Mouse (Mus musculus) erythroblast, embryonic 14.5 days (primary cell): ENCODE data around the gene Ryr1. TPM values are rescaled to one million over a fixed set of nuclear protein-coding genes. Genes with fewer than 3 reads are reported as not detected.
"Not testable (repeated sequence)": the region's sequence is repeated elsewhere in the genome, so short reads cannot be mapped to it uniquely, and the experiment has no call there.

Experiments
- H3K27me3 ChIP-seq: 2 replicates; pipeline ENCODE4 v1.6.1; 2012; ENCODE audit warnings: inconsistent platforms; ENCODE audit not compliant: control insufficient read depth
- H3K36me3 ChIP-seq: 2 replicates; pipeline ENCODE4 v1.6.1; 2012; ENCODE audit warnings: mild to moderate bottlenecking, inconsistent platforms; ENCODE audit not compliant: control insufficient read depth
- H3K4me1 ChIP-seq: 2 replicates; pipeline ENCODE4 v1.6.1; 2012; ENCODE audit warnings: inconsistent platforms; ENCODE audit not compliant: control insufficient read depth
- H3K4me3 ChIP-seq: replicated peaks from 2 replicates; pipeline ENCODE3; 2012; ENCODE audit warnings: moderate library complexity, mild to moderate bottlenecking, inconsistent platforms
- H3K9me3 ChIP-seq: 2 replicates; pipeline ENCODE4 v1.6.1; 2012; ENCODE audit warnings: low read length, inconsistent platforms, mixed read lengths; ENCODE audit not compliant: control insufficient read depth
- GATA1 ChIP-seq: IDR thresholded peaks from 2 replicates; pipeline ENCODE4 v1.6.1; 2012; ENCODE audit warnings: low read length, inconsistent platforms, mixed read lengths
- TAL1 ChIP-seq: IDR thresholded peaks from 3 replicates; pipeline ENCODE4 v1.6.1; 2012; ENCODE audit warnings: low read length, inconsistent platforms, mixed read lengths
- polyA plus RNA-seq: library from polyadenylated mRNA; stranded (reverse); fragments of >175 nt; gene quantifications from 2 replicates; pipeline ENCODE4 v1.2.3, GENCODE M21; 2012

Ryr1 gene
- polyA plus RNA-seq, 1 experiment, result under 0.01 TPM

DNA sequence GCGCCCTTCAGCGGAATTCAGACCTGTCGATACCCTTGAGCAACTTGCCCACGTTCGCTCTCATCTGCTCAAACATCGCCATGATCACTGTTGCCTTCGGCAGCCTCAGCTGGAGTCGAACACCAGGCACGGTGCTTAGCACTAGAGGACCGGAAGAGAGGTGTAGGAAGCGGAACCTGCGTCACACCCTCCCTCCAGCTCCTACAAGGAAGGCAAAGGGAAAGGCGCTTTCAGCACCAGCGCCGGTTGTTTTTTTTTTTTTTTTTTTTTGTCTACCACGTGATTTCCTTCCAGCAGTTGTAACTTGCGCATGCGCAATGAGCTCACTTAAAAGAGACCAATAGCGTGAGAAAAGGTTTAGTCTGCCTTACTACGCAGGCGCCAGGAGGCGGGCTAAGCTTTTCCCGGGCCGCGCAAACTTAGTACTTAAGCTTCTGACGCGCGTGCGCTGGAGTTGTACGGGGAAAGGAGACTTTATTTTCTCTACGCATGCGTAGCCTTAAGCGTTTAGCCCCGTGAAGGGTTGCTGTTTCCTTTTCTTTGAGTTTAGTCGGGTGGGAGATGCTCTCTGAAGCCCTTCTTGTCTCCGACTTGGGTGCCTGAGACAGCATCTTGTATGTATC is 143.2 kb downstream of the Ryr1 start, which contains the start of the genes Eif3k and Map4k1:
Gene Eif3k (minus strand): TSS at position 214 of the 623 bp plus-strand sequence.
Gene Map4k1 (plus strand): TSS at position 400 of the 623 bp plus-strand sequence.
- Histone ChIP-seq H3K9me3 (no peaks in the 10 kb centered on the region), H3K4me3 (peak within 1 kb of the TSS; percentile 92), H3K4me1 (peaks cover 45% of the 10 kb centered on the region), H3K36me3 (peaks cover 35% of the 10 kb centered on the region), H3K27me3 (no peaks in the 10 kb centered on the region)
- TF ChIP-seq GATA1 (no peak), TAL1 (no peak)

DNA sequence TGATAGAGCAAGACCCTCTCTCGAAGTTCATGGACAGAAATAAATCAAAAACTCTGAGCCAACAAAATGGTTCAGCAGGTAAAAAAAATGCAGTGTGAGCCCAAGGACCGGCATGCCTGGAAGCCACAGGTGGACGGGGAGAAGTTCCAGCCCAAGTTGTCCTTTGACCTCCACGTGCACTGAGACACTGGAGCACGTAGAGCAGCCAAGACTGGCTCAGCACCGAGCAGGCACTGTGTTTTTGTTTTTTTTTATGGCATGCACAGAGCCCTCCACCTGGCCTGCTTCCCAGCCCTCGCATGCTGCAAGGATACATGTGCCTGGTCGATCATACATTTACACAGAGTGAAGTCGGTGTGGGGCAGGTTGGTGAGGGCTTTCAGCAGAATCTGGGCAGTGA is 147.4 kb downstream of the Ryr1 start:
- Histone ChIP-seq H3K36me3 (peaks cover 70% of the 10 kb centered on the region), H3K4me3 (no peak overlapping the region), H3K27me3 (no peaks in the 10 kb centered on the region), H3K4me1 (peaks cover 34% of the 10 kb centered on the region), H3K9me3 (no peaks in the 10 kb centered on the region)
- TF ChIP-seq GATA1 (no peak), TAL1 (no peak)

DNA sequence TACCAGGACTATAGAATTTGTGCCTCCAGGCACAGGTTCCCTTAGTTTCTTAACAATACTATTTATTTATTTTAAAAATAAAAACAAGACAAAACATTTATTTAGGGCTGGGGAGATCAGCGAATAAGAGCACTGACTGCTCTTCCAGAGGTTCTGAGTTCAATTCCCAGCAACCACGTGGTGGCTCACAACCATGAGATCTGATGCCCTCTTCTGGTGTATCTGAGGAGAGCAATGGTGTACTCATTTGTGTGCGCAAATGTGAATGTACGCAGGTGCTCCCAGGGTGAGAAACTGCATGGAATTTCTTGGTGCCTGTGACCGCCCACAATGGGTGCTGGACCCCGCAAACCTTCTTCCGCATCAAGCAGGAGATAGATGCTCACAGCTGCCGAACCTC is 152.0 kb downstream of the Ryr1 start:
- no peaks in the 10 kb centered on the region for H3K9me3 ChIP-seq
- H3K36me3 ChIP-seq, result peaks cover 79% of the 10 kb centered on the region
- H3K27me3 ChIP-seq, result no peaks in the 10 kb centered on the region
- TF ChIP-seq TAL1, result no peak
- TF ChIP-seq GATA1, result no peak
- peaks cover 42% of the 10 kb centered on the region for H3K4me1 ChIP-seq
- H3K4me3 ChIP-seq, result no peak overlapping the region

DNA sequence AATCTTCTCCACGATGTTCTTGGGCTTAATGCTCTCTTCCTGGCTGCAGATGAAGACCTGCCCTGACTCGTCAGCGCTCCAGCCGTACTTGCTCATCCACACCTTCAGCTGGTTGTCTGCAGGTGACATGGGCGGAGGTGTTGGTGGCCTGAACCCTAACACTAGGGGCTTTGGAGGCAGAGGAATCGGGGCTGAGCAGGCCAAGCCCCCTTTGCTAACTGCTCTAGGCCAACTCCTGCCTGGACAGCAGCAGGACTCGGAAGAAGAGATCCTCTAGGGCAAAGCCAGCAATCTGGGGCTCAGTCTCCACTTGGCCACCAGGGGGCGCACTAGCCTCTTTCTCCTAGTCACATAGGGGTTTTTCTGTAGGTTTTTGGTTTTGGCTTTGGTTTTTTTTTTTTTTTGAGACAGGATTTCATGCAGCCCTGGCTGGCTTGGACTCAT is 152.4 kb downstream of the Ryr1 start:
- H3K4me1 ChIP-seq, result peaks cover 39% of the 10 kb centered on the region
- TF ChIP-seq TAL1 (no peak), GATA1 (no peak)
- no peak overlapping the region for H3K4me3 ChIP-seq
- H3K36me3 ChIP-seq, result peaks cover 74% of the 10 kb centered on the region
- H3K27me3 ChIP-seq, result no peaks in the 10 kb centered on the region
- H3K9me3 ChIP-seq, result no peaks in the 10 kb centered on the region

DNA sequence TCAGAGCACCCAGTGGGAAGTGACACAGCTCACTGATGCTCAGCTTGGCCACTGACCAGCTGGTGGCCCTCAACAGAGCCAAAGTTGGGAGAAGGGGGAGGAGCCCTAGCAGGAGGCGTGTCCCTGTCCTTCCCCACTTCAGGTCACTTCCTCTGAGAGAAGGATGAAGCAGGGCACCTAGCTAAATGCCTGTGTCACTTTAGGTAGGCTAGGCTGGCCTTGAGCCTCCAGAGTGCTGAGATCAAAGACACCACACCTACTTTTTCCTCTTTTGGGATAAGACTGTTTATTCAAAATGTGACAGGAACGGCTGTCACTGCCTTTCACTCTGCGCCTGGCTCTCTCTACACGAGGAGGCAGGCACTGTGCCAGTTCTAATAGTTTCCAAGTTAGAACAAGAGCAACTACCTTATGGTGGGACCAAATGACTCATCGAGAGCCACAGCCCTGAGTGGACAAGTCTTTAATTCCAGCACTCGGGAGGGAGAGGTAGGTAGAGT is 153.2 kb downstream of the Ryr1 start:
- Histone ChIP-seq H3K9me3 (no peaks in the 10 kb centered on the region), H3K4me1 (peaks cover 38% of the 10 kb centered on the region), H3K4me3 (no peak overlapping the region), H3K36me3 (peaks cover 67% of the 10 kb centered on the region), H3K27me3 (no peaks in the 10 kb centered on the region)
- no peak for TF ChIP-seq GATA1
- TF ChIP-seq TAL1, result no peak

DNA sequence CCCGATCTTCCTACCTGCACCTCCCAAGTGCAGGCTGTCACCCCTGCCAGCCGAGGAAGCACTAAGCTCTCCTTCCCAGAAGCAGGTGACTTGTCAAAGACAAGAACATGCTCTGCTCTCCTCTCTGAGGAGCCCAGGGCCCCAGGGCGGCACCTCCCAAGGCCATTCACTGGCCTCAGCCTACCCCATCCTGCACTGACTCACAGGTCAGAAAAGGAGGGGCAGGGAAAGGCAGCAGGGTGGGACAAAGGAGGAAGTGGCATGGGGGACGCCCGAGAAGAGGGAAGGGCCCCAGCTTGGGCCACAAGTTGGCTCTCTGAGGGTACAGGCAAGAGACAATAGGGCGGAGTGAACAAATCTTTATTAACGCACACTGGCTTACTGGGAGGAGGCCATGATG is 153.9 kb downstream of the Ryr1 start:
- TF ChIP-seq TAL1, result no peak
- TF ChIP-seq GATA1, result no peak
- Histone ChIP-seq H3K36me3 (peaks cover 59% of the 10 kb centered on the region), H3K4me3 (no peak overlapping the region), H3K27me3 (no peaks in the 10 kb centered on the region), H3K9me3 (no peaks in the 10 kb centered on the region), H3K4me1 (peaks cover 35% of the 10 kb centered on the region)

DNA sequence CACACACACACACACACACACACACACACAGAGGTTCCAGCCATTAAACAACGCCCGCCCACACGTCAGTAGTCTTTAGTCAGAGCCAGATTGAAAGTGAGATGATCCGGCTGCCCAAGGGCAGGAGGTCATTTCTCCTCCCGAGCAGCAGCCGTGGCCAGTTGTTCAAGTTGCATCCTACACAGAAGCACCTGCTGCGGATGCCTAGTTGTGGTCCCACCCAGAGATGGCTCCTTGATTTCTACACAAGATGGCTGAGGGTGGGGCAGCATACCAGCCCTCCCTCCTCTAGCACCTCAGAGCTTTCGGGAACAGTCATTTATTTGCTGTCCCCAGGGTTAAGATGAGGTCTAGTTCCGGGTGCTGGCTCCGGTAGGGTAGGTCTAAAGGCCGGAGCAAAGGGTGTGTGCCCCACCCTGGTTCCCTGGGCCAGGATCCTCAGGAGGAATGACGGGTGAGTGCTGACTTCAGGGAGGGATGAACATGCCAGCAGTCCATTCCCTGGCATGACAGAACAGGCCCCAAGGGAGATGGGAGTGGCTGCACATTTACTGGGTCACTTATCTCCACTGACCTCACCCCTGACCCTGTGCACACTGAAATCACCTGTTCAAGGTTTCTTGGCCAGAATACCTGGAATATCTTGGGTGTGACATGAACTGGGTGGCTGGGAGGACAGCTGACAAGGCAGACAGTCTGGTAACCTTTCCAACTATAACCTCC is 155.1 kb downstream of the Ryr1 start:
- TF ChIP-seq TAL1, result no peak
- no peak for TF ChIP-seq GATA1
- peaks cover 36% of the 10 kb centered on the region for H3K4me1 ChIP-seq
- H3K4me3 ChIP-seq, result no peak overlapping the region
- no peaks in the 10 kb centered on the region for H3K27me3 ChIP-seq
- peaks cover 51% of the 10 kb centered on the region for H3K36me3 ChIP-seq
- no peaks in the 10 kb centered on the region for H3K9me3 ChIP-seq

DNA sequence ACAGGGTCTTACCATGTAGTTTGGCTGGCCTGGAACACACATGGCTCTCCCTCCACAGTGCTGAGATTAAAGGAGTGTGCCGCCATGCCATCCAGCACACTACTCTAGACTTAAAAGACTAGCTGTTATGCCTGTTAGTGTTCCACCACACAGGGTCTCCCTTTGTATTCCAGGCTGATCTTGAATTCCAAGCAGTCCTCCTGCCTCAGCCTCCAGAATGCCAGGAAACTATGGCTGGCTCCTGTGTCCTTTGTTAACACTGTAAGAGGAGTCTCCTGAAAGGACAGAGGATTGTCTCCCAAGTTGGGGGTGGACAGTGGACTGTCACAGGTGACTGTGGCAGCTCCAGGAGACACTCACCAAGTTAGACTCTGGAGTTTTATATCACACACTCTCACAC is 155.7 kb downstream of the Ryr1 start:
- H3K4me3 ChIP-seq, result no peak overlapping the region
- no peaks in the 10 kb centered on the region for H3K27me3 ChIP-seq
- TF ChIP-seq TAL1 (no peak), GATA1 (no peak)
- H3K4me1 ChIP-seq, result peaks cover 39% of the 10 kb centered on the region
- no peaks in the 10 kb centered on the region for H3K9me3 ChIP-seq
- peaks cover 46% of the 10 kb centered on the region for H3K36me3 ChIP-seq

DNA sequence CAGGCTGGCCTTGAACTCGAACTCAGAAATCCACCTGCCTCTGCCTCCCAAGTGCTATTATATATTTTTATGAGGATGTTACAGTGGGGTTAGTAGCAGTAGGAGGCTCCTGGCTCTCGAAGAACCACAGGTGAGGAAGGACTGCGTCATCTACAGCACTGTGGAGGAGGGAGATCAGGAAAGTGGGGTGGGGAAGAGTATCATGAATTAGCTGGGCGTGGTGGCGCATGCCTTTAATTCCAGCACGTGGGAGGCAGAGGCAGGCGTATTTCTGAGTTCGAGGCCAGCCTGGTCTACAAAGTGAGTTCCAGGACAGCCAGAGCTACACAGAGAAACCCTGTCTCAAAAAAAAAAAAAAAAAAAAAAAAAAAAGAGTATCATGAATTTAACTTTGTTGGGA is 156.9 kb downstream of the Ryr1 start:
- not testable (repeated sequence) for H3K4me3 ChIP-seq, H3K27me3 ChIP-seq, H3K9me3 ChIP-seq
- peaks cover 40% of the 10 kb centered on the region for H3K4me1 ChIP-seq
- peaks cover 34% of the 10 kb centered on the region for H3K36me3 ChIP-seq
